Mouse (Mus musculus) heart, adult 2 months (tissue): ENCODE results near the gene Tmem30c.

ENCODE experiments used
- CTCF ChIP-seq: fragments of 200-600 bp; IDR thresholded peaks from 2 replicates; pipeline ENCODE4 v1.8.1; 2022; ENCODE audit warnings: antibody characterized with exemption, mild to moderate bottlenecking, moderate library complexity
- EP300 ChIP-seq: fragments of 200-500 bp; IDR thresholded peaks from 2 replicates; pipeline ENCODE4 v1.6.1; 2011; ENCODE audit warnings: low read depth, low read length, control low read depth; ENCODE audit not compliant: insufficient read depth
- POLR2A ChIP-seq: fragments of 200-500 bp; IDR thresholded peaks from 2 replicates; pipeline ENCODE4 v1.6.1; 2011; ENCODE audit warnings: mild to moderate bottlenecking, low read depth, low read length, control low read depth; ENCODE audit not compliant: insufficient read depth

- no peak for TF ChIP-seq CTCF
- TF ChIP-seq POLR2A = no peak
- no peak for TF ChIP-seq EP300
Measured at GRCm38 (mm10) chr16:57260152-57260551, 32.5 kb downstream of the Tmem30c start.
